Mouse (Mus musculus) embryonic fibroblast, embryonic 13.5 days (primary cell): ENCODE data around the gene B3gnt6.

Experiments
- CTCF ChIP-seq: IDR thresholded peaks from 2 replicates; pipeline ENCODE4 v1.5.1; 2011; ENCODE audit warnings: mild to moderate bottlenecking, control low read depth, low read length, moderate library complexity, borderline replicate concordance; ENCODE audit not compliant: insufficient read depth
- POLR2A ChIP-seq: IDR thresholded peaks from 2 replicates; pipeline ENCODE4 v1.6.1; 2011; ENCODE audit warnings: low read depth, mild to moderate bottlenecking, control low read depth, low read length, moderate library complexity

GRCm38 (mm10) chr7:98193515-98194025 lies 5.7 kb downstream of the B3gnt6 start:
- TF ChIP-seq CTCF = no peak
- no peak for TF ChIP-seq POLR2A
